Mouse (Mus musculus) layer of hippocampus, adult 18-20 months (tissue): Measurements from ENCODE around the gene Fam69b. TPM values are rescaled to one million over a fixed set of nuclear protein-coding genes. Genes with fewer than 3 reads are reported as not detected.

ENCODE experiments used
- DNase-seq, 2 experiments: peaks; one replicate each; pipeline ENCODE4 v3.0.0; 2022; ENCODE audit warnings: low spot score in 2 of 2
- microRNA-seq, 2 experiments: library from miRNA; unstranded; fragments of <30 nt; microRNA quantifications; one replicate each; pipeline ENCODE4 v1.2.0; 2021
- total RNA-seq, 2 experiments: library from RNA; stranded (reverse); gene quantifications; 2 replicates each; pipeline ENCODE4 v1.2.3; 2021

Fam69b gene
- total RNA-seq, 2 experiments from 2014 or later: 67.9 to 72.8 TPM

DNA sequence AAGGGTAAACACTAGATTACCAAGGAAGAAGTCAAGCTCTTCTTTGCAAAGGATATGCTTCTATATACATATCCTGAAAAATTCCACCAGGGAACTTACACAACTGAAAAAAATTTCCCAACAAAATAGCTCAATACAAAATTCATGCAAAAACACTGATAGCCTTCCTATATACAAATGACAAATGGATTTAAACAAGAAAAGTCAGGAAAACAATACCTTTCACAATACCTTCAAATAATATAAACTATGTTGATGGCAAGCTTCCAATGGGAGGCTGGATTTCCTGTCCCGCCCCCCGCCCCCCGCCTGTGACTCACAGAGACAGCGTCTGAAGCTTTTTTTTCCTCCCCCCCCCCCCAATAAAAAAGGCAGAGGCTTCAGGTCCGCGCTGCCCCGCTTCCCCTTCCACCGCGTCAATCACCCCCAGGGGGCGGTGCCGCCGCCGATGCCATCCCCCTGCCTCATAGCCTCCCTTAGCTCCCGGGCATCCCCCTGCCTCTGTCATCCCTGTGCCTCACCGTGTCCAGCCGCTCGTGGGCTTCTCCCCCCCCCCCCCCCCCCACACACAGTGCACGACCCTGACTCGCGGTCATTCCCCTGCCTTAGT lies 33.0 kb downstream of the Fam69b start:
- no peak for DNase-seq

DNA sequence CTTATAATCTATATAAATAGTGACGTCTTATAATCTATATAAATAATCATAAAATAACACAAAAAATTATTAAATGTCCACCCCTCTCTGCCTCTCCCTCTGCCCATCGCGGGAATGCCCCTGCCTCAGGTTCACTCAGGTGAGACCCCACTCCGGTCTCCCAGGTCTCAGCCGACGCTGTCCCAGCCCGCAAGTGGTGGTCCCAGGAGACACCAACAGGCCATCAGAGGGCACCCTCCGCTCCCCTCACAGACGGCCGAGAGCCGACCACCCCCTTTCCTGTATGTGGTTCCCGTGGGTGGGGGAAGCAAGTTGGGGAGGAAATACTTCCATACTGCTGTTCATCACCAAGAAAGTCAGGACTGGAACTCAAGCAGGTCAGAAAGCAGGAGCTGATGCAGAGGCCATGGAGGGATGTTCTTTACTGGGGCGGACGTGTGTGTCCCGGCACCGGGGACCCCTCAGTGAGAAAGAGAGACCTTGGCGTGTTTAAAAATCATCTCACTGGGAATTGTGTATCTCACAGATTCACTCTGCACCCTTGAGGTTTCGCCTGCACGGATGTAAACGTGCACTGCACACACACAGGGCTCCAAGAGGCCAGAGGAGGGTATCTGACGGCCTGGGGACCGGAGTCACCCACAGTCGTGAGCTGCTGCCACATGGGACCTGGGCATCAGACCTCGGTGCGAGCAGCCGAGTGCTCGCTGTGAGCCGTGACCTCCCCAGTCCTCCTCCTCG lies 33.7 kb downstream of the Fam69b start:
- no peak for DNase-seq

DNA sequence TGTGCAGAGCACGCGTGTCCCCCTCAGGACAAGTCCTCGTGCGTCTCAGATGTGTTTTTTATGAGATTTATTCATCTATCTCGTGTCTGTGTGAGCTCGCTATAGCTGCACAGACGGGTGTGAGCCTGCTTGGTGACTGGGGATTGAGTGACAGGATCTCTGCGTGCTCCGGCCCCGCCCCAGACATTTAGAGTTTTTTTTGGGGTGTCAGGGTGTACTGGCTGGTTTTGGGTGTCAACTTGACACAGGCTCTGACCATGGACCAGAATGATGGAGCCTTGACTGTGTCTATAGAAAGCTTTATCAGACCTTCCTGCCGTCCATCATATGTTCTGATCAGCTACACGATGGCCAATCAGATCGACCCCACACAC lies 34.2 kb downstream of the Fam69b start:
- no peak for DNase-seq

DNA sequence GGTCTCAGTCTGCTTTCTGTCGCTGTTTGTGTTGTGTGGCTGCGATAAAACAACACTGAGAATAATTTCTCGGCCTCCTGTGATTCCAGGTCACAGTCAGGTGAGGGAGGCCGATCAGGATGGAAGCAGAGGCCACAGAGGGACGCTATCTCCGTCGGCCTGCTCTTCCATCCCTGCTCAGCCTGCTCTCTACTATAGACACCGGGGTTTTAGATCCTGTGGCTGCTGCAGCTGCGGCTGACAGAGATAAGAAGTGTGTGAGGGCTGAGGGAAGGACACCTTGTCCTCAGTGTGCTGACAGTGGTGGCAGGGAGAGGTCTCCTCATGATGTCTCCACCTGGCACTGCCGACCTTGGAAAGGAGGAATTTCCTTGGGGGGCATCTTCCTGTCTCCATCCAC lies 34.9 kb downstream of the Fam69b start:
- no peak for DNase-seq

DNA sequence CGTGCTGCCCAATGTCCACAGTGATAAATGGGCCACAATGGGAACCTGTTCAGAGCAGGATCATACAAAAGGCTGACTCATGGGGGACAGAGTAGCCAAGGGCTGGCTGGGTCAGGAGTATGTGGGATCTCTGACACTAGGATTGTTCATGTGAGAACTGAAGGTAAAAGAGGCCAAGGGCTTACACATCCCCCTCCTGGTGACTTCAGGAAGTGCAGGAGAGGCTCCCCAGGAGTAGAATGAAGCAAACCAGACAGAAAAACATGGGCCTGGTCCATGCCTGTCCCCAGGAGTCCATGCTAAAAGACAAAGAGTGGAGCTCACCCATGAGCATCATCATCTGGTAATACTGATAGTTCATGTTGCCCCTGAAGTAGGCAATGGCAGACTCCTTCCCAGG lies 35.3 kb downstream of the Fam69b start:
- DNase-seq: peak in 1 of 2 experiments; percentile 39

DNA sequence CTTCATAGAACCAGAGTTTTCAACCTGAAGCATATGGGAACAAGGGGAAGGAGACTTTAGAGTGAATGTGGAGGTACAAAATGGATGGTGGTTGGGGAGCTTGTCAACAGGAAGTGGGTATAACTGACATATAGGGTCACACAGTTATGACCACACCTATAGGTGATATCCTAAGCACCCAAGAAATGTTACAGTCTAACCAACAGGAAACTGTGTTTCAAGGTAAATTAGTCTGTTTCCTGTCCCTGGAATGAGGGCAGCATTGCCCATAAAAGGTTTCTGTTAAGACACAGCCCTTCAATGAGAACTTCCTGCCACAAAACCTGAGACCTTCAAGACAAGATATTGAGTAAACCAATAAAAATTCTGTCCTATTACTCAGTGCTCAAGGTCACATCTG lies 40.5 kb downstream of the Fam69b start:
- no peak for DNase-seq

DNA sequence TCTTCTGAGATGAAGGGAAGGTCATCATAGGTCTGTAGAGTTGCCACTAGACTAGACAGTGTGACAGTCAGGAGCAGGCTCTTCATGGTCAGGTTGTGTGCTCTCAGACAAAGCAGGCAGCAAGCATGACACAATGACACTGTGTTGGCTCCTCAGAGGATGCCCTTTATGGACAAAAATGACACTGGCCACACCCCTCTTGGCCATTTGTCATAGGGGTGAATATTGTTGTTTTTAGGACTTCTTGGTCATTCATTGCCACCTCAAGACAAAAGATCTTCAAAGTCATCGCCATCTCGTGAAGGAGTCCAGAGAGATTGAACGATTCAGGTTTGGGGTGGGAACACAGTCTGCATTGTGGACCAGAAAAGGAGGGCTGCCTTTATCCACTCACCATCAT lies 42.9 kb downstream of the Fam69b start, which contains the start of gene Lcn4:
Gene Lcn4, minus strand, starts transcription at position 101 of the 400 bp plus-strand sequence.
- DNase-seq: no peak

Small RNA genes lying within 50 kb of the gene (microRNA-seq; reads per million reads assigned to microRNA genes)
- 0 to 0.20 reads per million in 2 experiments for gene Mir126a
- 0 reads per million in 2 experiments for gene Mir126b

Other genes with a start within 250 kb of the Fam69b start
- 10 to 100 TPM; 58.8 to 64.6 TPM for gene Snapc4, start 247.8 kb upstream of the Fam69b start, total RNA-seq
- gene Entr1, start 239.1 kb upstream of the Fam69b start, total RNA-seq: 100 to 1,000 TPM; 140 to 141 TPM
- 10 to 100 TPM; 83.4 to 91.8 TPM for gene Pmpca, start 239.1 kb upstream of the Fam69b start, total RNA-seq
- gene Inpp5e, start 219.3 kb upstream of the Fam69b start, total RNA-seq: 10 to 100 TPM; 23.3 to 24.5 TPM
- gene Sec16a, start 183.2 kb upstream of the Fam69b start, total RNA-seq: 10 to 100 TPM; 50.3 to 50.4 TPM
- 10 to 100 TPM; 26.4 to 26.9 TPM for gene Notch1, start 111.8 kb upstream of the Fam69b start, total RNA-seq
- gene Egfl7, start 48.4 kb upstream of the Fam69b start, total RNA-seq: 10 to 100 TPM; 53.5 to 59.7 TPM
- gene Gm20532, start 41.8 kb upstream of the Fam69b start, total RNA-seq: not detected
- 1 to 10 TPM; 2.1 to 2.5 TPM for gene Agpat2, start 24.0 kb upstream of the Fam69b start, total RNA-seq
- not detected for gene Lcn4, start 42.8 kb downstream of the Fam69b start, total RNA-seq
- not detected for gene Abo, start 236.5 kb downstream of the Fam69b start, total RNA-seq